Mouse (Mus musculus): ENCODE measurements around the gene Gm29423. TPM values are rescaled to one million over a fixed set of nuclear protein-coding genes. Genes with fewer than 3 reads are reported as not detected.

The Gm29423 gene
- not detected in 2 replicates for polyA plus RNA-seq (2012; rRNA removed)

DNA sequence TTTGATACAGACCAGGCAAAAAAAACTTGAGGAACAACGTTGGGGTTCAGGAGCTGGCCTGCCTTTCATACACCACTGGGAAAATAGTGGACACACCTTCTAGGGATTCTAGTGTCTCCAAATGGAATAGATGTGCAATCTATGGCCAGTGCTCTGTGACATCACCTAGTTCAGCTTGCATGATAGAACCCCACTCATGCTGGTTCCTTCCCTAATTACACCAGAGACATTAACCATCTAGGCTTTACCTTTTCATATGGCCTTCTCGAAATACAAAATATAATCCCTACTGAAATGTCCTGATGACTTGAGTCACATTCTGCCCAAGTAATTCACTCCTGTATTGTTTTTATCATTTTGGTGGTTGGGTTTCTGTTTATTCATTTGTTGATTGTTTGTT lies at the start of gene Gm29423, which contains the start of gene Gm29644:
Gm29423 (minus strand) TSS at position 101 of the 400 bp plus-strand sequence.
Gm29644 (minus strand) TSS at position 157 of the 400 bp plus-strand sequence.

DNA sequence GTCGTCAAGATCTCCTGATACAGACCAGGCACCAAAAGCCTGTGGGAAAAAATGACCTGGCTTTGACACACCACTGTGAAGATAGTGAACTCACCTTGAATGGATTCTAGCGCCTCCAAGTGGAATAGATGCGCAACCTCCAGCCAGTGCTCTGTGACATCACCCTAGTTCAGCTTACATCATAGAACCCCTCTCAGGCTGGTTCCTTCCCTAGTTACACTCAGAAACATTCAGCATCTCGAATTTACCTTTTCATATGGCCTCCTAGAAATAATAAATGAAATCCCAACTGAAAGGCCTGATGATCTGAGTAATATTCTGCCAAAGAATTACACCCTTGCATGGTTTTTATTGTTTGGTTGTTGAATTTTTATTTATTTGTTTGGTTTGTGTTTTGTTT lies 29.5 kb downstream of the Gm29423 start, which contains the start of gene Gm21118:
Gm21118 (minus strand) TSS at position 101 of the 400 bp plus-strand sequence.

Other genes with a start within 250 kb of the Gm29423 start
- gene Gm21118, start 29.6 kb downstream of the Gm29423 start, polyA plus RNA-seq (2012; rRNA removed) = not detected in 2 replicates
- gene Gm29644, start 56 bp upstream of the Gm29423 start, polyA plus RNA-seq (2012; rRNA removed) = not detected in 2 replicates
- not detected in 2 replicates for gene Gm20888, start 138.6 kb upstream of the Gm29423 start, polyA plus RNA-seq (2012; rRNA removed)